Mouse (Mus musculus): ENCODE data around the gene Mrpl50. TPM values are rescaled to one million over a fixed set of nuclear protein-coding genes. Genes with fewer than 3 reads are reported as not detected.
"Not testable (repeated sequence)": the region's sequence is repeated elsewhere in the genome, so short reads cannot be mapped to it uniquely, and the experiment has no call there.

Mrpl50 gene
- total RNA-seq, 2 experiments from 2014 or later = 30.7 to 31.7 TPM

- not testable (repeated sequence) for DNase-seq (ENCODE audit: low spot score in 2 of 2)
These were observed 10.6 kb downstream of the Mrpl50 start for GRCm38 (mm10) chr4:49510236-49510835.

- DNase-seq (ENCODE audit: low spot score in 2 of 2) = no peak
These were observed 11.7 kb downstream of the Mrpl50 start for GRCm38 (mm10) chr4:49509183-49509582.

GRCm38 (mm10) chr4:49506386-49506785 lies 14.5 kb downstream of the Mrpl50 start, which contains the start of gene Baat:
TSS of gene Baat (minus strand) at chr4:49506557.
- no peak for DNase-seq (ENCODE audit: low spot score in 2 of 2)

GRCm38 (mm10) chr4:49503563-49503962 lies 17.3 kb downstream of the Mrpl50 start:
- DNase-seq (ENCODE audit: low spot score in 2 of 2) = no peak

- not testable (repeated sequence) for DNase-seq (ENCODE audit: low spot score in 2 of 2)
These were observed 34.8 kb downstream of the Mrpl50 start for GRCm38 (mm10) chr4:49485934-49486650.

GRCm38 (mm10) chr4:49485442-49485841 lies 35.5 kb downstream of the Mrpl50 start:
- DNase-seq (ENCODE audit: low spot score in 2 of 2) = no peak

GRCm38 (mm10) chr4:49480896-49481295 lies 40.0 kb downstream of the Mrpl50 start:
- no peak for DNase-seq (ENCODE audit: low spot score in 2 of 2)

- no peak for DNase-seq (ENCODE audit: low spot score in 2 of 2)
These were observed 40.7 kb downstream of the Mrpl50 start for GRCm38 (mm10) chr4:49480104-49480760.

GRCm38 (mm10) chr4:49479035-49479434 lies 41.9 kb downstream of the Mrpl50 start:
- DNase-seq (ENCODE audit: low spot score in 2 of 2) = not testable (repeated sequence)

GRCm38 (mm10) chr4:49478118-49478877 lies 42.6 kb downstream of the Mrpl50 start:
- no peak for DNase-seq (ENCODE audit: low spot score in 2 of 2)

GRCm38 (mm10) chr4:49474583-49474982 lies 46.3 kb downstream of the Mrpl50 start:
- no peak for DNase-seq (ENCODE audit: low spot score in 2 of 2)

- no peak for DNase-seq (ENCODE audit: low spot score in 2 of 2)
These were observed 47.3 kb downstream of the Mrpl50 start, which contains the start of gene Acnat1 for GRCm38 (mm10) chr4:49473435-49474100. TSS of gene Acnat1 (minus strand) at chr4:49473912.

GRCm38 (mm10) chr4:49469435-49470151 lies 51.3 kb downstream of the Mrpl50 start:
- DNase-seq (ENCODE audit: low spot score in 2 of 2) = no peak

GRCm38 (mm10) chr4:49467360-49467759 lies 53.5 kb downstream of the Mrpl50 start:
- no peak for DNase-seq (ENCODE audit: low spot score in 2 of 2)

Other genes with a start within 250 kb of the Mrpl50 start
- gene Acnat2, start 112.9 kb downstream of the Mrpl50 start, total RNA-seq (2021) = not detected
- under 1 TPM in 1 of 2 experiments, not detected in 1; 0.23 TPM for gene Acnat1, start 47.2 kb downstream of the Mrpl50 start, total RNA-seq (2021)
- under 1 TPM in 1 of 2 experiments, not detected in 1; 0.23 TPM for gene Baat, start 14.5 kb downstream of the Mrpl50 start, total RNA-seq (2021)
- 10 to 100 TPM; 12.8 to 13.3 TPM for gene Zfp189, start 83 bp upstream of the Mrpl50 start, total RNA-seq (2021)
- gene Aldob, start 28.5 kb upstream of the Mrpl50 start, total RNA-seq (2021) = 1 to 10 TPM; 2.0 to 2.1 TPM
- 10 to 100 TPM; 72.3 to 77.3 TPM for gene Tmem246, start 76.8 kb upstream of the Mrpl50 start, total RNA-seq (2021)
- 10 to 100 TPM; 65.1 to 66.2 TPM for gene Rnf20, start 110.9 kb upstream of the Mrpl50 start, total RNA-seq (2021)
- under 1 TPM; 0.23 to 0.42 TPM for gene Ppp3r2, start 160.9 kb upstream of the Mrpl50 start, total RNA-seq (2021)

Data from left cerebral cortex, adult 18-20 months (tissue).